Mouse (Mus musculus): ENCODE results near the gene Sds.

The Sds gene

GRCm38 (mm10) chr5:120447305-120447704 is 29.0 kb upstream of the Sds start:
- no peak for DNase-seq

GRCm38 (mm10) chr5:120454756-120455337 is 21.5 kb upstream of the Sds start:
- DNase-seq, result no peak

DNA sequence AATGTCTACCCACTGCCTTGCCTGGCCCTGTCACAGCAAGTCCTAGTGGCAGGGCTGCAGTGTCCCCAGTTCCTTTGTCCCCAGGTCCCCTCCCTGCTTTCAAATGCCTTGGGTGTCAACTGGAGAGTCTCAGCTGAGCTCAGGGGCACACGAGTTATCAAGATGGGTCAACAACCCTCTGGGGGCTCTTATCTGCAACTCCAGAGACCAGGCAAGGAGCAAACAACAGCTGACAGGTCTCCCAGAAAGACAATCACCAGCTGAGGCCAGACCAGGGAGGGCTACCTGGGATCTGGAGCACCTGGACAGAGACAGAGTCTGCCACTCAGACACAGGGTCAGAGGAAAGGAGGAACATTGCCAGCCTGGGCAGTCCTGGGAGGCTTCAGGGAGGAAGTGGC is 20.1 kb upstream of the Sds start:
- no peak for DNase-seq

- no peak for DNase-seq
Measured at GRCm38 (mm10) chr5:120456841-120457554, 19.3 kb upstream of the Sds start.

GRCm38 (mm10) chr5:120457628-120458027 is 18.7 kb upstream of the Sds start:
- DNase-seq, result peak; percentile 62

DNA sequence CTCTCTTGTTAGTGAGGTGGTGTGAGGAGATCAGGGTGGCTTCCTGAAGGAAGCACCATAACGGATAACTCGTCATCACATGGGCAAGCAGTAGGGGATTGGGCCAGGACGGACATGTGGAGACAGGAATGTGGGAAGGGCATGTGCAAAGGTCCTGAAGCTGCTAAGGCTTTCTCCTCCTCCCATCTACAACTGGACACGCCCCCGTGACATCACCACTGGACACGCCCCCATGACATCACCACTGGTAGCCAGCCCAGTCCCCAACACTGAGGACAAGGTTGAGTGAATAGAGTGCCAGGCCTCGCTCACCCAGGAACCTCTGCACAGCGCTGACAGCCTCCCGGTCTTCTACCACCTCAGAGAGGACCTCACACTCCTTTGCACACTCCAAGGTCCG is 17.2 kb upstream of the Sds start:
- no peak for DNase-seq

- DNase-seq, result no peak
Measured at GRCm38 (mm10) chr5:120461902-120462301, 14.4 kb upstream of the Sds start.

- peak; percentile 38 for DNase-seq
Measured at GRCm38 (mm10) chr5:120464321-120464720, 12.0 kb upstream of the Sds start.

- DNase-seq, result peak; percentile 53
Measured at GRCm38 (mm10) chr5:120465062-120465461, 11.3 kb upstream of the Sds start.

DNA sequence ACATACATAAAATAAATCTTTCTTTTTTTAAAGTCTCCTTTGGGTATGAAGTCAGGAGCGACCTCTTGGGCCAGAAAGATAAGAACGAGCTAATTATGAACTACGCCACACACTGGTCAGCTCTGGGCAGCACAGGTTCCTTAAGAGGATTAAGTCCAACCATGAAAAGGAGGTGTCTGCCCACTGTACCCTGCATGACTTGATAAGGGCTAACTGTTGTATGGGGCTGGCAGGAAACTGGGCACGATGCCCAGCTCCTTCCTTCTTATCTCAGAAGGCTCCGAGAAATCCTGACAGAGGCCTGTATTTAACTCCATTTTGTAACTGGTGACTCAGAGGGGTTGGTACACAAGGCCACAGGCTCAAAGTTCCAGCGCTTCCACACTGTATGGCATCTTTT is 10.5 kb upstream of the Sds start:
- DNase-seq, result no peak

- DNase-seq, result no peak
Measured at GRCm38 (mm10) chr5:120467026-120467425, 9.3 kb upstream of the Sds start.

DNA sequence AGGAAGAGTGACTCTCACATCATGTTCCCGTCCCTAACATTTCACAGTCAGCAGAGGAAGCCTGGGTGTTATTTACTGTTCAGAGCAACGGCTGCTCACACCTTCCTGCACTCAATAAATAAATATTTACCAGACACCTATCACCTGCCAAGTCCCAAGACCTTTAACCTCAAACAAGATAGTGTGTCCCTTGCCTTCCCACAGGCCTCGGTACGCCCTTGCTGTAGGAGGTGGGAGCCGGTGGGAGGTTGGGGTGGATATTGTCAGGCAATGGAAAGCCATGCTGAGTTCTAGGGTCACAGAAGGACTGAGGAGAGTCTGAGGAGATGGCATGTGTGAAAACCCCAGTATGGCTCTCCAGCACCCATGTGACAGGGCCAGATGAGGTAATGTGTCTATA is 8.0 kb upstream of the Sds start:
- DNase-seq, result no peak

GRCm38 (mm10) chr5:120468830-120469229 is 7.5 kb upstream of the Sds start:
- DNase-seq, result no peak

GRCm38 (mm10) chr5:120471538-120471937 is 4.8 kb upstream of the Sds start:
- no peak for DNase-seq

GRCm38 (mm10) chr5:120472770-120473169 is 3.6 kb upstream of the Sds start, which contains the start of gene Sdsl:
Gene Sdsl, minus strand, starts transcription at chr5:120472810.
- DNase-seq, result no peak

DNA sequence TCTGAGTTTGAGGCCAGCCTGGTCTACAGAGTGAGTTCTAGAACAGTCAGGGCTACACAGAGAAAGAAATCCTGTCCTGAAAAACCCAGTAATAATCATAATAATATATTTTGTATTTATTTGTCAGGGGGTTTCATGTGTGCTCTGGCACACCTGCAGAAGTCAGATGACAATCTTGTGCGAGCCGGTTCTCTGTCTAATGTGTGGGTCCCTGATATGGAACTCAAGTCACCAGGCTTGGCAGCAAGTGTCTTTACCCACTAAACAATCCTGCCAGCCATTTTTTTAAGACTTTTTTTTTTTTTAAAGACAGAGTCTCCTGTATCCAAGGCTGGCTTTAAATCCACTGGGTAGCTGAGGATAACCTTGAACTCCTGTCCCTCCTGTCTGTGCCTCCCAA is 3.0 kb upstream of the Sds start:
- DNase-seq, result no peak

- DNase-seq, result no peak
Measured at GRCm38 (mm10) chr5:120475861-120476260, 465 bp upstream of the Sds start.

DNA sequence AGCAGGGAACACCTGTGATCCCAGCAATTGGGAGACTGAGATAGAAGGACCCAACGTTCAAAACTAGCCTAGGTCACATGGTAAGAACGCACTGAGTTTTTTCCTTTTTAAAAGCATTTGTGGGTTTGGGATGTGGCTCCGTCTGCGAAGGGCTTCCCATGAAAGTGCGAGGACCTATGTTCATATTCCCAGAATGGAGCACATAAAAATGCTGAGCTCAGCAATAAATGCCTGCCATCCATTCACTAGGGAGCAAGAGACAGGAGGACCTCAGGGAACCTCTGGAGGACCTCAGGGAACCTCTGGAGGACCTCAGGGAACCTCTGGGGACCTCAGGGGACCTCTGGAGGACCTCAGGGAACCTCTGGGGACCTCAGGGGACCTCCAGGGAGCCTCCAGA is 1.7 kb downstream of the Sds start:
- no peak for DNase-seq

GRCm38 (mm10) chr5:120479538-120479937 is 3.2 kb downstream of the Sds start:
- peak; percentile 20 for DNase-seq

DNA sequence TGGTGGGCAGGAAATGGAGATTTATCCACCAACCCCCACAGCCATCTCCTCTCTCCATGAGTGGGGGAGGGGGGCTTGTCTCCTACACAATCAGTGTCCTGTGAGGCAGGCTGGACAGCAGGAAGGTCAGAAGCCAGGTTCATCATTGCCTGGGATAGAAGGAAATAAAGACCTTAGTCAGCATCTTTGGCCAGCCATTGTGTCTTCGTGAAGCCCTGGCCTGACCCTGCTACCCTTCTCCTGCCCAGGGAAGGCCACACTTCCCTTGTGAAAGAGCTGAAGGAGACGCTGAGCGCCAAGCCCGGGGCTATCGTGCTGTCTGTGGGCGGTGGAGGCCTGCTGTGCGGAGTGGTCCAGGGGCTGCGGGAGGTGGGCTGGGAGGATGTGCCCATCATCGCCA is 4.9 kb downstream of the Sds start:
- DNase-seq, result no peak

GRCm38 (mm10) chr5:120483399-120483798 is 7.1 kb downstream of the Sds start:
- DNase-seq, result no peak

DNA sequence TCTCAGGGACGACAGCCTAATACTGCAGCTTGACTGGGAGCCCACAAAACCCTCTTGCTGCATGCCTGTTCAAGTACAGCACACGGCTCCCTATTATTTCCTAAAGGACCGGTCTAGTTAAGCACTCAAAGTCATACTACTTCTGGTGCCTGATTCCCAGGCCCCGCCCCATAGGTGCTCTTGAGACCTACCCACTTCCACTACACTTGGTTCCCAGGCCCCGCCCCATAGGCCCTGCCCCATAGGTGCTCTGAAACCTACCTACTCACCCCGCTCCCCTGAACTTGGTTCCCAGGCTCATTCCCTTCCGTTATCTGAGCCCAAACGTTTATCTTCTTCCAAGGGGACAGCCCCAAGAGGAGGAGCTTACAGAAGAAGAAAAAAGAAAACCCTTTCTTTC is 11.5 kb downstream of the Sds start:
- DNase-seq, result no peak

DNA sequence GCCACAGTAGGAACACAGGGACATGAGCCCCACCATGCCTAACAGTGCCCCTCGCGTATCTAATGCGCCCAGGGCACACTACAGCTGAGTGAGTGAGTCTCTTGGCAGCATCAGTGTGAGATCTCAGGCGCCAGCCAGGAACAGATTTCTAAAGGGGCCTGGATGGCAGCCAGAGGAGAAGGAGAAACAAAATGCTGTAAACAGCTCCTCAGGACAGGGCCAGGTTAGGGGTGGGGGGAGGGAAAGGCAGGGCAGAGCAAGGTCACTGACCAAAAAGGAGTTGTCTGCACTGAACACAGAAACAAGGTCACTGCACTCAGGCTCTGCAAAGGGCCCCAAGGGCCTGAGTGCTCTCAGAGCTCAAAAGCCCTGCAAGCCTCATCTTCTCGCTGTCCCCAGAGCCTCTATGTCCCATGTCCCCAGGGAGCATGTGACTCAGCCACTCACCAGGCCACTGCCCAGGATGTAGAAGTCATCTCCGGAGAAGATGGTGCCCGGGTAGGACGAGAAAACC is 14.4 kb downstream of the Sds start:
- DNase-seq, result no peak

- no peak for DNase-seq
Measured at GRCm38 (mm10) chr5:120492437-120492836, 16.1 kb downstream of the Sds start.

GRCm38 (mm10) chr5:120493440-120493839 is 17.1 kb downstream of the Sds start:
- DNase-seq, result no peak

All from thymus, postnatal 14 days (tissue).